Mouse (Mus musculus) spleen, adult 12 weeks (tissue): ENCODE data around the gene Erg.

ENCODE experiments used
- DNase-seq: peaks from one replicate; pipeline ENCODE4 v3.0.0; 2022; ENCODE audit warnings: low spot score

The Erg gene

DNA sequence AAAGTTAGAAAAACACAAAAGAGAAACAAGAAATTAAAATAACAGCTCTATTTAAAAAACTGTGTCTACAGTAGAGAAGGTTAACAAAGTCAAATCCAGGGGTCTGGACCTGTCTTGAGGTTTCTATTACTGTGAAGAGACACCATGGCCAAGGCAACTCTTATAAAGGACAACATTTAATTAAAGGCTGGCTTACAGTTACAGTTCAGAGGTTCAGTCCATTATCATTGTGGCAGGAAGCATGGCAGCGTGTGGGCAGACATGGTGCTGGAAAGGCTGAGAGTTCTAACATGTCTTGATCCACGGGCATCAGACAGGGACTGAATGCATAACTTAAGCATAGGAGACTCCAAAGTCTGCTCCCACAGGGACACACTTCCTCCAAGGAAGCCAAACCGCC, 111.4 kb downstream of the Erg start:
- no peak for DNase-seq

DNA sequence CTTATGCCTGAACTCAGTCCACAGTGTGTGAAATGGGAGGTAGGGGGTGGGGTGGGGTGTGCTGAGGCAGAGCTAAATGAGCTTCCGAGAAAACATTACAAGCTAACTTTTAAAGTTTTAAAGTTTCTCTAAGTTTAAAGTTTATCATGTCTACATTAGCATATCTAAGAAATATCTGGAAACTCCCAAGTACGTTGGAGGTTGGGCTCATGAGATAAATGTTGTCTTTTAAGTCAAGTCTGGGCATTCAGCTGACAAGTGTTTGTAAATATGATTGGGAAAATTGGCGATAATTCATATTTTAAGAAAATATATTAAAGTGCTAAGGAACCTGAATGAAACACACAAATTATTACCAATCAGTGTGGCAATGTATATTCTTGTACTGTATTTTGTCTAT, 112.4 kb downstream of the Erg start:
- DNase-seq, result no peak

DNA sequence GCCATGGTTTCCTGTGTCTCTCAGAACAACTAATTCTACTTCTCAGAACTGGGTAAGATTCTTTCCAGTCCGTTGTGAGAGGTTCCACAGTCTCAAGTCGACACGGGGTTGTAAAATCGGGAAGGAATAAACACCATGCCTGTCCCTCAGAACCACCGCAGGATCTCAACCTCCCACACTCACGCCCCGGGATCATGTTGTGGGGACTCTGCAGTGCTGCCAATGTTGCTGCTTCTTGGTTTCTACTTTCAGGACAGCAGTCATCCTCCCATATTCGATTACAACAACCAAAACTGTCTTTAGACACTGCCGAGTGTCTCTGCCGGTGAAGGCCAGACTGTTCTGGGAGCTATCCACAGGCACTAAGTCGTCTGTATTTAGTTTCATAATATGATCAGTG, 113.6 kb downstream of the Erg start:
- DNase-seq, result no peak

DNA sequence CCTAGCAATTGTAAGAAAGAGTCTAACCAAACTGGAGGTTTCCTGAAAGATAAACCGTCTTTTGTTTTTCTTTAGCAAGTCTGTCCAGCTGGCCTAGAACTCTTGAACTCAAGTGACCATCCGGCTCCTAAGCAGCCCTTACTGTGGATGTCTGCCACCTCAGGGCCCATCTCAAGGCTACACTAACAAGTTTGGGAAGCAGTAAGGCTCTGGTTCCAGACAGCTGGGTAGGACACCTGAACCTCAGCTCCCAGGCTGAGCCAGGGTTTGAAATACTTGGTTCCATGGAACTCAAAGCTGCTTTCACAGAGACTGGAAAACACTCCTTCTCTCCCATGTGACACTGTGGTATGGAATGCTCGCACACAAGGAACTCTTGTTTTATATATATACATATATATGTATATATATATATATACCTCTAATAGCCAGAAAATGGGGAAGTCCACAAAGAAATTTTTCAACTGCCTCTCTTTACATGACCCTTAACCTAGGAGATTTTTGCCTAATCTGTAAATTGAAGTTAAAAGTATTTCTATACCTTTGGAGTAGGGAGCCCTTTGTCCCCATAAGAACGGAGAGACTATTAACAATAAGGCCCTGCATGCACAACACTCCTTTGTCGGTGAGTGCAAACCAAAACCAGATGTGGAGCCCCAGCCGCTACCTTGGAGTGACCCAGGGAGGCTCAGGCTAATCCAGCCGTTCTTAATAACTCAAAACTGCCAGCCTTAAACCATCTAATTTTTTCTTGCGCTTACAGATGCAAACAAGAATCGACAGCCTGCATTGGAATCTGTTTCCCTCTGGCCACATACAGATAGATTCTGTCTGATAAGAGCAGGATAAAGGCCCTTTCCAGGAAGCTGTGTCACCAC, 116.9 kb downstream of the Erg start:
- DNase-seq, result no peak

DNA sequence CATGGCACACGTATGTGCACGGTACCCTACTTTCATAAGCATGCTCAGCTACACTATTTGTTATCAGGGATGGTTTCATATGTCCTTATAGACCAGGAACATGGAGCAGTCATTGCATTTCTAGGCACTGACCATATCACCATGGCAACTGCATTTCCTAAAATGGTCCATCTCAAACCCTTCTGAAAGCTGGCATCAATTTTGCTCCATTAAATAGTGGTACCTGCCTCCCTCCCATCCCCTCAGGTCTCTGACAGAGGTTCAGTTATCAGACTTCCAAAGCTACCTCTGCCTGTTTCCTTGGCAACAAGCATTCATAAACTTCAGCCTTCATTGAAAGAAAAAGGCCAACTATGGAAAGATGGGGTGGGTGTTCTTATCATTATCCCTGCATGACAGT, 118.5 kb downstream of the Erg start:
- DNase-seq, result no peak

DNA sequence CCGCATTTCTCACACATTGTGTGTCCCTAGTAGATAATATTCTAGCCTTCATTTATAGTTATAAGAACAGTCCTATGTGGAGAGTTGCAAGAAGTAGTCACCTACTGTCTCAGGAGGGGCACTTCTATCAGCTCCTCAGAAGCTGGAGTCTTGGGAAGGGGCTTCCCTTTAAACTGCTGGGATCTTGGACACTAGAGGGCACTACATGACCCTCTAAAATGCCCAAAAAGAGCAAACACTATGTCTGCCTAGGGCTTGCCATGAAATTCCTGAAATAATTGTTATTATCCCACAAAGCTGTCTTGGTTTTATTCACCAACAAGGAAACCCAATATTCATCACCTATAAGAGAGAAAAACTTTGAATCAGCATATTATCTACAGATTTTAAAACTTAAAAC, 119.8 kb downstream of the Erg start:
- no peak for DNase-seq

DNA sequence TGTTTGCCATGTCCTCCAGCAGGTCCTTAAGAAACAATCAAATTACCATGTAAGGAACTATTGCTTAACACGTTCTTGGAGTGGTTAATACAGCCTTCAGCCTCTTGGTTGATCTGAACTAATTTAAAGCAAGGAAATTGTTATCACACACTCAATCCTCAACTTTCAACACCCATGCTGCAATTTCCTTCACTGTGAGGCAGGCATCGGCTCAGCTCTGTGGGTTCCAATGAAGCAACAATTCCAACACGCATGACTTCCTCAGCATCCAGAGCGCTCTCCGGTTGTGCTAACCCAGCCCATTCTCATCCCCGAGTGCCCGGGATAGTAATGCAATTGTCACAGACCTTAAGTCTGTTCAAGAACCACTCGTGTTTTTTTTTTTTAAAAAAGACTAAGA, 121.8 kb downstream of the Erg start:
- no peak for DNase-seq

DNA sequence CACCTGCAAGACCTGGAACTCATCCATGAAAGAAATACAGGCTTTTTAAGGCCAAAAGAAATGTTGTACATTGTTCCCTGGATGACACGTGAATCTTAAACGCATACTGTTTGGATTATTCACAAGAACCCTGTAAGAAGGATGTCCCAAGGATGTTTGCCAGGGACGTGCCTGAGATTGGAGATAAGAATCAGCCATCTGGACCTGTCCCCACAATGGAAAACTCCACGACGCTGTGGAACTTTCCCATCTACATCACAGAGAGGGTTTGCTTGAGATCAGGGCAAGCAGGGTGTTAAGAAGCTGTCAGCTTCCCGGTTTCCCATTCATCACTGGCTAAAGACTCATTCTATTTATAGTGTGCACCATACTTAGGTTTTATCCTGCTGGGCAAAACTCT, 122.6 kb downstream of the Erg start:
- no peak for DNase-seq

DNA sequence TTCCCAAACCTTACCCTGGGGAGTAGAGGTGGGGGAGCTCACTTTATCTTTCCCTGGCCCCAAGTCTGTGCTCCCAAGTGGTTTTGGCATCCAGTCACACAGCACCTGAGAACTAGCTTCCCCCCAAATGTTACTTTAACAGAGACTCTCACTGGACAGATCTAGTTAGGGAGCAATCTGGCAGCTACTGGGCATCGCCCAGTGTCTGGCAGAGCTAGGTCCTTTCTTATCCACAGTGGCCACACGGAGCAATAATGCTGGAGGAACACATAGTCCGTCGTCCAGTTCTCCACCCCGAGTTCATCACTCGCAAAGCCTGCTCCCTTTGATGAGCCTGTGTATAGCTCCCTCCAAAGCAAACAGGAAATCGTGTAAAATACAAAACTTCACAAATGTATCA, 124.5 kb downstream of the Erg start:
- DNase-seq, result no peak

DNA sequence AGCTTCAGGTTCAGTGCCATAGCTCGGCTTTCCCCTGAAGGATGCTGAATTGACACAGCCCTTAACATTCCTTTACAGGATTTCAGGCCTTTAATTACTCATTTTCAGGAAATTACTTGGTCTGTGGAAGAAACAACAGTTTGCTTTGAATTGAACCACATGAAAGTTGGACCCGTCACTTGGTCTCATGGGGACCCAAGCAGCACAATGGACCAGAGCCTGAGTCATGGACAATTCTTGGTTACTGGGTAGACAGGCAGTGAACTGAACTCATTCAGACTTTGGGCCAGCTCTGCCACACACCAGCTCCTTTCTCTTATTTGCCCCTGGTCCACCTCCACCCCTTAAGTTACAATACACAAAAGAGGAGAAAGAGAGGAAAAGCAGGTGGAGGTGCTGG, 126.1 kb downstream of the Erg start:
- no peak for DNase-seq

DNA sequence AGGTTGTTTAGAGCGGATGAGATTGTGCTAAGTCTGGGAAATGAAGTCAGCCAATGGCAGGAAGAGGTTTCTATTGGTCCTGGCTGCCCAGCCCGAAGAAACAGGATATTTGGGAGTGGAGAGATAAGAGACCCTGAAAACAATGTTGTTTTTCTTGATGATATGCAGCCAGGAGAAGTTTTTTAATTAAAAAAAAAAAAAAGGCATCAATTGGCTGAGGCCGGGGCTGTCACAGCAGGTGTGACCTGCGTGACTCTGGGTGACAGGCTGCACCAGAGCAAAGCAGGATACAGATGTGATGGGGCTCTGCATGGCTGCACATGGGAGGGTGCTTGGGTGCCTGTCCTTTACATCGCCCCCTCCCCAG, 127.1 kb downstream of the Erg start:
- DNase-seq, result no peak

DNA sequence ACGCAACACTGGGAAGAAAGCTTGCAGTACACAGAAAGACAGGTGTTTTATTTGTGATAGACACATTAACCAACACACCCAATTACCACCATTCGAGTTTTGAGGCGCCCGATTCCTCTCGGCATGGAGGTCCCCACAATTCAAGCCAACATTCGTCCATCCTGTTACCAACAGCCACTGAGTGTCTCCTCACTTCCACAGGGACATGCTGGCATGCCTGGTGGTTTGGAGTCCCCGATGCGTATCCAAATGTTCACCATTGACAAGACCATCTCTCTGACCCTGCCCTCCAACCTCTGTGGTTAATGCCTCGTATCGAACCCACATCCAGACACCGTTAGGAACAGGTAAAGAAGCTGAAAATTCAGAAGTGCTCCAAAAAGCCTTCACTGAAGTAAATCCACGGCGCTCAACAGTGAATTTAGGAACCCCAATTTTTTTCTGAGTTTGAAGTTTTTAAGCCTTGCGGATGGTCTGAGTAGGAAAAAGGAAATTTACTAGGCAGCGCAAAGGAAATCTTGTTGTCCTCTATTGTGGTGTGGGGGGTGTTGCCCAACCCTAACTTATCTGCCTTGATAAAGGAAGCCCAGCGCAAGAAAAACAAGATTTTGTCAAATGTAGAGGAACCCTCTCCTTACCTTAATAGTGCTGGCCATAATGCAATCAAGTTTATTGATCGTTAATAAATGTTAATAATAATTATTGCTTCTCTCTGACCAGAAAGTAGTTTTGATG, 127.6 kb downstream of the Erg start:
- no peak for DNase-seq

DNA sequence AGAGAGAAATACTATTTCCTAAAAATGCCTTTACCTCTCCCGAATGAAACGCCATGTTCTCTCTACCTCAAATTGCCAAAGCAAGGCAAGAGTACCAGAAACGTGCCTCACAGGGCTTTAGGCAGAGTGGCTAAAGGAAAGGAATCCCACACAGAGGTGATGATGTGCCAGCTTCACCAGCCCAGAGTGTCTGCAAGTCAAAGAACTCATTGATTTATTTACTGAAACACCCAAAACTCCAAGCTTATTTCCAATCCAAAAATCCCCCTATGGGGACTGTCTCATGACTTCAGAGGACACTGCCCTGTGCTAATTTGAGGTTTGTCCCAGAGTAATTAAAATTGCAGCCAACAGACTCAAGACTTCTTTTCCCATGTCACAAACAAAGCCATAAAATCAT, 129.4 kb downstream of the Erg start:
- no peak for DNase-seq

DNA sequence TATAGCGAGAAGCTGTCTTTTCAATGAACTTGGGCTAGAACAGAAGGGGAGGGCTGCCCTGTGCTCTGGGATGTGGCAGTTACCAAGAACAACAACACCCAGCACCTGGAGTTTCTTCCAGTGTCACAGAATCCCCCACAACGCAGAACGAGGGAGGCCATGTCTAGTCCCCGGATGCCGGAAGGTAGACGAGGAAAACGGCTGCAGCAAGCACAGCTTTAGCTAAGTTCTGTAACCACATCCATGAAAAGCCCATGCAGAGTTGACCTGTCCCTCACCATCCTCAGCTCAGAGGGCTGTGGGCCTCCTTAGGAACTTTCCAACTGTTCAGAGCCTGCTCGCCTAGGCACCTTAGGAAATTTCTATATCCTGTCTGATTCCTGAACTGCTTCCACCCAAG, 130.5 kb downstream of the Erg start:
- DNase-seq, result no peak

DNA sequence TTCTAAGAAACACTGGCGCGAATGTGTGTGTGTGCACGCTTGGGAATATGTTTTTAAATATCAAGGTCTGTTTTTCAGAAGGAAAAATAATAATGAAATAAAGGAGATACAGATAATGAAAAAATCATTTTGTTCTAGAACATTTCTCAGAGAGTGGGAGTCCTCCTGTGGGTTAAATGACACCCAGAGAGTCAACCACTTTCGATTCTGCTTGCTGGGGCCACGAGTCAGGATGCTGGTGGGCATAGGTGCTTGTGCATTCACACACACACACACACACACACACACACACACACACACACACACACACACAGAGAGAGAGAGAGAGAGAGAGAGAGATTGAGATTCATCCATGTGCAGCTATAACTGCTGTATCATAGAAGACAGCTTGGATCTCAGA, 130.9 kb downstream of the Erg start:
- DNase-seq, result no peak

DNA sequence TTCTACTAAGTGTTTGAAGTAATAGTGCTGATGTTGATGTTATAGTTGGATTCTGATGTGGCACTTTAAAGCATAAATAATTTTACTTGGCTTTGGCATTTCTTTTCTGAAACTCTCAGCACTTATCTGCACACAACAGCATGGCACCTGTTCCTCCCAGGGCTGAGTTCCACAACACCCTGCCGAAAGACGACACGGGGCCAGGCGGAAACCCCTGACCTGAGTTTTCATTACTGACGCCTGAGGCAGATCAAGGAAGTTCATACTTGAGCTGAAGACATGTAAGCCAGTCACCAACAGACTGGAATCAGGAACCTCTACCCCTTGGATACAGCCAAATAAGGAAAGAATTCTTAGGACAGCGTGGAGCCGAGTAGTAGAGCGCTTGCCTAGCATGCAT, 134.0 kb downstream of the Erg start:
- DNase-seq, result no peak

DNA sequence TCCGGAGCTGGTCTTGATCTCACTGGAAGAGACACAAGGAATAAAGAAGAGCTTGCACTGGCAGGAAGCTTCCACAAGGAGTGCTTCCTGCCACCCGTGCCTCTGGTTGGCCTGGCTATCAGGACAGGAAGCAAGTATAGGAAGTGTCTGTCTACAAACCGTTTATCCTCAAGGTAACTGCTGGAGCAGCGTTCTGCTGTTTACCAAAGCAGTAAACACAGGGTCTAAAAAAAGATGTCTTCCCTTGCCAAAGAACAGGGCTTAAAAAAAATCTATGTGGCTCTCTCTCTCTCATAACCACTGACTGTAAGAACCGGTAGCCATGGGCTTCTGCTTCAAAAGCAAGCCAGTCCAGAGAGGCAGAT, 137.1 kb downstream of the Erg start:
- no peak for DNase-seq

DNA sequence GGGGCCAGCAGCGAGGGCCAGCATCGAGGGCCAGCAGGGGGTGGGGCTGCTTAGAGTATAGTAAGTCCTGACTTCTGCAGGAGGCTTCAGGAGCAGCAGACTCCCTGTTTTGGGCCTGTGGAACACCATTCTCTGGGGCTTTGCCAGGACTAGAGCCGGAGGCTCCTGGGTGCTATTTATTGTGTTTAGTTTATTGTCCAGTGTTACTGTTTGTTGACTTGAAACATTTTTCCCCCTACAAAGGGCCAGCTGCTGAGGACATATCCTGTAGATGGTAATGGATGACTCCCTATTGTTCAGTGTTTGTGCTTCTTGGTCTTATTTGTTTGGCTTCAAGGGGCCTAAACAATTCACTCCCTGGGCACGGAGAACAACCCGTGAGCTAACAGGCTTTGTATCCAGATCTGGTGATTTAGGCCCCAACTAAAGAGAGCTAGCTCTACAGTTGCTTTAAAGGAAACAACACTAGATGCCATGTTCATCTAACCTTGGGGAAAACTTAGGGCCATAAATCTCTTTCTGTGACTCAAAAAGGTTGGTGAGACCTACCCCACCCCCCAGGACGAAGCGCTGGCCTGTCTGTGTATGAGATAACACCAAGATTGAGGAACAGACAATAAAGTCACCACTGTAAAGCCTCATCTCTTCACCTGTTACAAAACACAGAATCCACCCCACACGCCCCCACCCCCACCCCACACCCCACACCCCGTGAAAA, 137.6 kb downstream of the Erg start:
- DNase-seq, result no peak

DNA sequence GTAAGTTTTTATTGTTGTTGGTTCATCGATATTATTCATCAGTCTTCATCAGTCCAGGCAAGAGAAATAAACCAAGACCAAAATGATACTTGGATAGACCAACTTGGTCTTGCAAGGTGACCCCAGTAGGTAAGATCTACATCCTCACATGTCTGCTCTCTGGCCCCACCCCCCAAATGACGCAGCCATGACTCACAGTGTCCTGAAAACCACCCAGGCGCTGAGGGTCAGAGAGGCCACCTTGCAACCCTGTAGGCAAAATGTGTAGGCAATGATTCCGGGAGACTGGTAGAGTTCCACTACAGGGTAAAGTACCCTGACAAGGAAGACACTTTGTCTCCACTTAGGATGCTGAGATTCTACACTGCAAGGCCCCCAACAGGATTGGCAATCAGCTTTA, 138.5 kb downstream of the Erg start:
- no peak for DNase-seq

DNA sequence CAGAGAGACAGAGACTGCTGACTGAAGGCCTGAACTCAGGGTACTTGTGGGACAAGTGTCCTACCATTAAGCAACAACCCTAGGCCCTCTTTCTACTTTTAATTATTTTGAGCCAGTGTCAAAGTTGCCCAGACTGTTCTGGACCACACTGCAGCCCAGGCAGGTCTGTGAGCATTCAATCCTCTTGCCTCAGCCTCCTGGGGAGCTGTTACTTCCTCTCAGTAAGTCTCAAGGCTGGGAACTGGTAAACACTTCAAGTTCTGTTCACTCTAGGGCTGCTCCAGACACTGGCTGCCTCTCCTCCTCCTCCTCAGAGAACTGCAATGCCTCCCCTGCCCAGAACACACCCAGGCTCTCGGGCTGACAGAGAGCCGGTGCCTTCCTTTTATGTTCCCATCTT, 140.0 kb downstream of the Erg start:
- DNase-seq, result no peak

DNA sequence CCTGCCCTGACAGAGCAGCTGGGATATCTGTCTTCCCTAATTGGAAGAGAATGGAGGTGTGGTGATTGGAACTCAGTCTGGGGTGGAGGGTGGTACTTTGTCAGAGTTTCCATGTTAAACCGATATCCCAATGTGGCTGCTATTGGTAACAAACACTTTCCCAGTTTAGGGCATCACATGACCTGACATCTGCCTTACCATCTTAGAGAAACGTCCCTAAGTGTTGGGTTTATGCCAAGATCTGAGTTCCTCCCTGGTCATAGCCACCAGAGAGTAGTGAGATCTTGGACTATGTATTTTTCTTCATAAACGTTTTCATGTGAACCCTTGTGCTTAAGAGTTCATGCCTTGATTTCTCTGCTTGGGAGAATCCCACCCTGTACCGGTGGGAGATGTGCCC, 144.4 kb downstream of the Erg start:
- no peak for DNase-seq

DNA sequence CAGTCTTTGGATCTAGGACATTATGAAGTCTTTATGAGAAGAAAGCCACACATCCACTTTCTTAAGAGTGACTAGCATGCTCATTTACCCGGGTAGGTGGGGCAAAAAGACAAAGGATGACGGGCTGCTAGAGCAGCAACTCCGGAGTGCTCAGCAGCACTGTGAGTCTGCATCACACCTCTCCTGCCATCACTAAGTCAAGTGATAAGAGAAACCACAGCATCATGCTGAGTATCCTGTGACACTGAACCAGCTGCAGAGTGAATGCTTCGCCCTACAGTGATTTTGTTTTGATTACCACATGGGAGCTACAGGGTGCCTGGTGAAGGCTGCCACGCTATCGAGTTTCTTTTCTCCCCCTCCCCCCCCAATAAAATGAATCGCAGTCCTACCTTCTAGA, 145.2 kb downstream of the Erg start:
- DNase-seq, result no peak

DNA sequence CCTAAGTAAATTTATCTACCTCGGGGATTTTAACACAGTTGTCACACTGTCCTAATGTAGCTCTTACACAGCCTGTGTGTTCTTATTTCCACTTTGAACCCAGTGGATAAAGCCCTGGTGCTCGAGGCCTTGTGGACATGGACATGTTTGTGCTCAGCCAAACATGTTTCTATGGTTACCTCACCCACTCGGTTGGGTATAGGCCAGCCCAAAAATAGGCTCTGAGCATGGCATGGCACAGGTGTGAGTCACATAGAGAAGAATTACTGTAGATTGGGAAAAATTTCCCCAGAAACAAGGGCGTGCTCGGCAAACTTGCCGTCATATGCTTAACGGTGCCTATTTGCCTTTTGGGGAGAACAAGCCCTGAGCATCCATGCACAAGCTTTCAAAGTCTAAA, 146.1 kb downstream of the Erg start:
- no peak for DNase-seq
